Mouse (Mus musculus): Measurements from ENCODE around the gene B9d1. TPM values are rescaled to one million over a fixed set of nuclear protein-coding genes. Genes with fewer than 3 reads are reported as not detected.

The B9d1 gene
- polyA plus RNA-seq, 1 experiment from 2014 or later, result 34.4 TPM

- DNase-seq (ENCODE audit: low spot score) (no peak), ATAC-seq (replicated peaks; ENCODE audit: low FRiP score, low TSS enrichment, low read depth) (no peak)
- H3K4me3 ChIP-seq (ENCODE audit: low read depth, low read length), result no peak overlapping the region
- H3K27me3 ChIP-seq (replicated peaks; ENCODE audit: control insufficient read depth, insufficient read depth, low read length), result no peaks in the 10 kb centered on the region
- H3K4me1 ChIP-seq (replicated peaks; ENCODE audit: control insufficient read depth, insufficient read depth, low read length), result no peaks in the 10 kb centered on the region
- H3K9ac ChIP-seq (ENCODE audit: low read length), result no peak overlapping the region
- peaks cover 62% of the 10 kb centered on the region for H3K36me3 ChIP-seq (ENCODE audit: control insufficient read depth, insufficient read depth, low read length)
- no peak overlapping the region for H3K27ac ChIP-seq (ENCODE audit: low read depth)
- H3K4me2 ChIP-seq (ENCODE audit: low read length), result no peak overlapping the region
- 93% methylated on average over 3 of the region's 3 CpGs for WGBS
- H3K9me3 ChIP-seq (ENCODE audit: control insufficient read depth, low read length), result no peaks in the 10 kb centered on the region
These were observed 14.7 kb downstream of the B9d1 start for GRCm38 (mm10) chr11:61519484-61520107.

- no peak overlapping the region for H3K4me3 ChIP-seq (ENCODE audit: low read depth, low read length)
- H3K4me1 ChIP-seq (replicated peaks; ENCODE audit: control insufficient read depth, insufficient read depth, low read length), result no peaks in the 10 kb centered on the region
- H3K36me3 ChIP-seq (ENCODE audit: control insufficient read depth, insufficient read depth, low read length), result peaks cover 23% of the 10 kb centered on the region
- H3K4me2 ChIP-seq (ENCODE audit: low read length), result no peak overlapping the region
- ATAC-seq (replicated peaks; ENCODE audit: low FRiP score, low TSS enrichment, low read depth), result no peak
- H3K9me3 ChIP-seq (ENCODE audit: control insufficient read depth, low read length), result no peaks in the 10 kb centered on the region
- H3K27ac ChIP-seq (ENCODE audit: low read depth), result no peak overlapping the region
- no peak overlapping the region for H3K9ac ChIP-seq (ENCODE audit: low read length)
- DNase-seq (ENCODE audit: low spot score), result no peak
- WGBS, result 82% methylated on average over 1 of the region's 1 CpGs
- H3K27me3 ChIP-seq (replicated peaks; ENCODE audit: control insufficient read depth, insufficient read depth, low read length), result no peaks in the 10 kb centered on the region
These were observed 21.9 kb downstream of the B9d1 start for GRCm38 (mm10) chr11:61526872-61527271.

- H3K9me3 ChIP-seq (ENCODE audit: control insufficient read depth, low read length), result no peaks in the 10 kb centered on the region
- H3K36me3 ChIP-seq (ENCODE audit: control insufficient read depth, insufficient read depth, low read length), result peaks cover 20% of the 10 kb centered on the region
- no peak overlapping the region for H3K4me3 ChIP-seq (ENCODE audit: low read depth, low read length)
- H3K9ac ChIP-seq (ENCODE audit: low read length), result no peak overlapping the region
- H3K27ac ChIP-seq (ENCODE audit: low read depth), result no peak overlapping the region
- WGBS, result 63% methylated on average over 4 of the region's 4 CpGs
- H3K27me3 ChIP-seq (replicated peaks; ENCODE audit: control insufficient read depth, insufficient read depth, low read length), result no peaks in the 10 kb centered on the region
- H3K4me2 ChIP-seq (ENCODE audit: low read length), result no peak overlapping the region
- ATAC-seq (replicated peaks; ENCODE audit: low FRiP score, low TSS enrichment, low read depth), result no peak
- H3K4me1 ChIP-seq (replicated peaks; ENCODE audit: control insufficient read depth, insufficient read depth, low read length), result no peaks in the 10 kb centered on the region
- DNase-seq (ENCODE audit: low spot score), result no peak
These were observed 24.3 kb downstream of the B9d1 start for GRCm38 (mm10) chr11:61529268-61529713.

DNA sequence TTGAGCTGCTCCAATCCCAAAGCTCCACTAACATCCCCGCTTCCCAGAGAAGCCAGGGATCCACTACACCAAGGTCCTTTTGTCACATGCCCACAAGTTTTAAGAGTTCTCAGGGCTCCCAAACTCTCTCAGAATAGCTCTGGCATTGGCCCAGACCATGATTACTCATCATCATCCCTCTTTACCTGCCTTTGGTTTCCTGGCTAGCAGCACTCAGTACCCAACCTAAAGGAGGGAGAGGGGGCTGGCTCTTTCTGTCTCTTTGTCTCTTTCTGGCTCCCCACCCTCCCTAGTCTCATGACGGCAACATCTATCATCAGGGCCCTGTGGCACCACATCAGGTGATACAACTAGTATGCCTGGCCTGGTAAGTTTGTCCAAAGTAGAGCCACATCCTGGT is 27.9 kb downstream of the B9d1 start:
- no peaks in the 10 kb centered on the region for H3K9me3 ChIP-seq (ENCODE audit: control insufficient read depth, low read length)

GRCm38 (mm10) chr11:61533571-61533970 is 28.6 kb downstream of the B9d1 start:
- ATAC-seq (replicated peaks; ENCODE audit: low FRiP score, low TSS enrichment, low read depth) (no peak), DNase-seq (ENCODE audit: low spot score) (no peak)
- no peak overlapping the region for H3K27ac ChIP-seq (ENCODE audit: low read depth)

More for the DNA sequence above, 27.9 kb downstream of the B9d1 start:
- no peak overlapping the region for H3K9ac ChIP-seq (ENCODE audit: low read length)
- no peak for DNase-seq (ENCODE audit: low spot score)
- H3K36me3 ChIP-seq (ENCODE audit: control insufficient read depth, insufficient read depth, low read length), result peaks cover 23% of the 10 kb centered on the region
- H3K4me2 ChIP-seq (ENCODE audit: low read length), result no peak overlapping the region
- H3K27ac ChIP-seq (ENCODE audit: low read depth), result no peak overlapping the region
- no peaks in the 10 kb centered on the region for H3K4me1 ChIP-seq (replicated peaks; ENCODE audit: control insufficient read depth, insufficient read depth, low read length)
- WGBS, result 82% methylated on average over 2 of the region's 2 CpGs
- no peak for ATAC-seq (replicated peaks; ENCODE audit: low FRiP score, low TSS enrichment, low read depth)
- H3K4me3 ChIP-seq (ENCODE audit: low read depth, low read length), result no peak overlapping the region
- H3K27me3 ChIP-seq (replicated peaks; ENCODE audit: control insufficient read depth, insufficient read depth, low read length), result no peaks in the 10 kb centered on the region

DNA sequence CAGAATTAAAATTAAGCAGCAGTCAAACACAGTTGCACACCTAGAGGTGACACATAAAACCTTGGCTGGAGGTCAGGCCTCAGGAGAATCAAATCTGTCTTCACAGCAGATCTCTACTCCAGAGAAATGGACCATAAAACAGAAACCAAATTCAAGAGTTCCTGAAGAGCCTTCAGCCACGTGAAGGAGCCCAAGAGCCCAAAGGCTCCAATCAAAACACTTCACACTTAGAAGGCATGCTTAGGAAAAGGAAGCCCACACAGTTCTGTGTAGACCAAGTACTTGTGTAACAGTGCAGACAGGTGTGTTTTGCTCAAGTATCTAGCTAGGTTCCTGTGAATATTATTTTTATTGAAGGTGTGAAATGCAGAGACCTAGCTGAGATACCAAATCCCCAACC is 30.6 kb downstream of the B9d1 start:
- Histone ChIP-seq H3K4me1 (replicated peaks; ENCODE audit: control insufficient read depth, insufficient read depth, low read length) (no peaks in the 10 kb centered on the region), H3K4me2 (ENCODE audit: low read length) (no peak overlapping the region), H3K4me3 (ENCODE audit: low read depth, low read length) (no peak overlapping the region), H3K9ac (ENCODE audit: low read length) (no peak overlapping the region), H3K9me3 (ENCODE audit: control insufficient read depth, low read length) (no peaks in the 10 kb centered on the region), H3K36me3 (ENCODE audit: control insufficient read depth, insufficient read depth, low read length) (peaks cover 17% of the 10 kb centered on the region; the same call in 1 of the 2 replicates), H3K27ac (ENCODE audit: low read depth) (no peak overlapping the region), H3K27me3 (replicated peaks; ENCODE audit: control insufficient read depth, insufficient read depth, low read length) (no peaks in the 10 kb centered on the region)
- no peak for ATAC-seq (replicated peaks; ENCODE audit: low FRiP score, low TSS enrichment, low read depth)
- WGBS, result 69% methylated on average over 1 of the region's 1 CpGs
- DNase-seq (ENCODE audit: low spot score), result no peak

More at GRCm38 (mm10) chr11:61533571-61533970, 28.6 kb downstream of the B9d1 start:
- Histone ChIP-seq H3K4me3 (ENCODE audit: low read depth, low read length) (no peak overlapping the region), H3K27me3 (replicated peaks; ENCODE audit: control insufficient read depth, insufficient read depth, low read length) (no peaks in the 10 kb centered on the region), H3K9ac (ENCODE audit: low read length) (no peak overlapping the region), H3K4me1 (replicated peaks; ENCODE audit: control insufficient read depth, insufficient read depth, low read length) (no peaks in the 10 kb centered on the region), H3K9me3 (ENCODE audit: control insufficient read depth, low read length) (no peaks in the 10 kb centered on the region), H3K36me3 (ENCODE audit: control insufficient read depth, insufficient read depth, low read length) (peaks cover 20% of the 10 kb centered on the region), H3K4me2 (ENCODE audit: low read length) (no peak overlapping the region)
- WGBS, result 70% methylated on average over 5 of the region's 5 CpGs

GRCm38 (mm10) chr11:61536952-61537351 is 32.0 kb downstream of the B9d1 start:
- WGBS, result 53% methylated on average over 3 of the region's 3 CpGs
- H3K27ac ChIP-seq (ENCODE audit: low read depth), result no peak overlapping the region
- H3K9ac ChIP-seq (ENCODE audit: low read length), result no peak overlapping the region
- ATAC-seq (replicated peaks; ENCODE audit: low FRiP score, low TSS enrichment, low read depth) (no peak), DNase-seq (ENCODE audit: low spot score) (no peak)
- H3K4me2 ChIP-seq (ENCODE audit: low read length), result no peak overlapping the region
- no peaks in the 10 kb centered on the region for H3K27me3 ChIP-seq (replicated peaks; ENCODE audit: control insufficient read depth, insufficient read depth, low read length)
- H3K4me1 ChIP-seq (replicated peaks; ENCODE audit: control insufficient read depth, insufficient read depth, low read length), result no peaks in the 10 kb centered on the region
- no peaks in the 10 kb centered on the region for H3K9me3 ChIP-seq (ENCODE audit: control insufficient read depth, low read length)
- no peak overlapping the region for H3K4me3 ChIP-seq (ENCODE audit: low read depth, low read length)
- H3K36me3 ChIP-seq (ENCODE audit: control insufficient read depth, insufficient read depth, low read length), result peaks cover 17% of the 10 kb centered on the region; the same call in 1 of the 2 replicates

DNA sequence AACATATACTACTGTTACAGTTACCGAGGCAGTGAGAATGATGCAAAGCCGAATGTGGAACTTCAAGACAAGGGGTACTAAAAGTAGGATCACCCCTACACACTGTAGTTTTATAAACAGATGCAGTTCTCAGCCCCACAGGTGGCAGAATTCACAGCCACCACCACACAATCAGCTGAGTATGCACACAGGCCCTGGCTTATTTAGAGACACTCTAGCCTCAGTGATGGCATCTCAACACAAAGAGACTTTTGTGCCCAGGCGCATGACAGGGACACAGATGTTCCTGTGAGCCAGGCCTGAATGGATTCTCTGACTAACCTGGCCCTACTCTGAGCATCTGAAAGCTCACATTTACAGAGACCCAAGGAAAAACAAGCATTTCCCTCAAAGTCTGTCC is 32.4 kb downstream of the B9d1 start:
- DNase-seq (ENCODE audit: low spot score) (no peak), ATAC-seq (replicated peaks; ENCODE audit: low FRiP score, low TSS enrichment, low read depth) (no peak)
- Histone ChIP-seq H3K4me2 (ENCODE audit: low read length) (no peak overlapping the region), H3K4me3 (ENCODE audit: low read depth, low read length) (no peak overlapping the region), H3K27ac (ENCODE audit: low read depth) (no peak overlapping the region), H3K36me3 (ENCODE audit: control insufficient read depth, insufficient read depth, low read length) (peaks cover 13% of the 10 kb centered on the region; the same call in 1 of the 2 replicates), H3K9ac (ENCODE audit: low read length) (no peak overlapping the region), H3K4me1 (replicated peaks; ENCODE audit: control insufficient read depth, insufficient read depth, low read length) (no peaks in the 10 kb centered on the region), H3K9me3 (ENCODE audit: control insufficient read depth, low read length) (no peaks in the 10 kb centered on the region), H3K27me3 (replicated peaks; ENCODE audit: control insufficient read depth, insufficient read depth, low read length) (no peaks in the 10 kb centered on the region)
- WGBS, result 84% methylated on average over 3 of the region's 3 CpGs

- Histone ChIP-seq H3K9me3 (ENCODE audit: control insufficient read depth, low read length) (no peaks in the 10 kb centered on the region), H3K4me1 (replicated peaks; ENCODE audit: control insufficient read depth, insufficient read depth, low read length) (no peaks in the 10 kb centered on the region), H3K36me3 (ENCODE audit: control insufficient read depth, insufficient read depth, low read length) (peaks cover 28% of the 10 kb centered on the region), H3K27ac (ENCODE audit: low read depth) (no peak overlapping the region), H3K4me3 (ENCODE audit: low read depth, low read length) (no peak overlapping the region), H3K4me2 (ENCODE audit: low read length) (no peak overlapping the region), H3K9ac (ENCODE audit: low read length) (no peak overlapping the region), H3K27me3 (replicated peaks; ENCODE audit: control insufficient read depth, insufficient read depth, low read length) (no peaks in the 10 kb centered on the region)
- DNase-seq (ENCODE audit: low spot score) (no peak), ATAC-seq (replicated peaks; ENCODE audit: low FRiP score, low TSS enrichment, low read depth) (no peak)
- WGBS, result 81% methylated on average over 7 of the region's 7 CpGs
These were observed 35.7 kb downstream of the B9d1 start for GRCm38 (mm10) chr11:61540642-61541041.

All from intestine, embryonic 14.5 days (tissue).